Mouse (Mus musculus) kidney, adult 18-20 months (tissue): ENCODE results near the gene Mcemp1.

Experiments
- DNase-seq: peaks from one replicate; pipeline ENCODE4 v3.0.0; 2021

Mcemp1 gene

DNA sequence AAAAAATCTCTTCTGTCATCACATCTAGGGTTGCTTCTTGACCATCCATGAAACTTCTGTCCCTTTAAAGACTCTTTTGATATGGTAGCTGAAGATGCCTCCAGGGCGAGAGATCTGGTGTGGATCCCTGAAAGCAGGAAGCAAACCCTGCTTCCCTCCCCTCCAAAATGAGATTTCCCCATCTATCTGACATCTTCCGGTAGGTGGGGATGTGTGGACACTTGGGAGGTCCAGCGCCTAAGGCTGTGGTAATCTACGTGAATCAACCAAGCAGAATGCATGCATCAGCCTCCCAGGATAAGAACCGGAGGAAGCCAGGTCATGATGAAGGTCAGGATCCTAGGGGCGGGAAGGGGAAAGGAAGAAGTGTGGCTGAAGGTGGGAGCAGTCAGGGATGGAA is at the start of gene Mcemp1:
Gene Mcemp1 (plus strand): TSS at position 248 of the 400 bp plus-strand sequence.
- no peak for DNase-seq

GRCm38 (mm10) chr8:3621199-3621970 is 44.2 kb upstream of the Mcemp1 start, which contains the start of the genes Xab2 and Pet100:
TSS of gene Xab2 (minus strand) at chr8:3621316.
TSS of gene Pet100 (plus strand) at chr8:3621548.
- DNase-seq = peak; percentile 98

GRCm38 (mm10) chr8:3622119-3622518 is 43.4 kb upstream of the Mcemp1 start:
- no peak for DNase-seq

- no peak for DNase-seq
Observed at GRCm38 (mm10) chr8:3625445-3625844, 40.1 kb upstream of the Mcemp1 start, which contains the start of gene Pcp2. TSS of gene Pcp2 (minus strand) at chr8:3625545.

DNA sequence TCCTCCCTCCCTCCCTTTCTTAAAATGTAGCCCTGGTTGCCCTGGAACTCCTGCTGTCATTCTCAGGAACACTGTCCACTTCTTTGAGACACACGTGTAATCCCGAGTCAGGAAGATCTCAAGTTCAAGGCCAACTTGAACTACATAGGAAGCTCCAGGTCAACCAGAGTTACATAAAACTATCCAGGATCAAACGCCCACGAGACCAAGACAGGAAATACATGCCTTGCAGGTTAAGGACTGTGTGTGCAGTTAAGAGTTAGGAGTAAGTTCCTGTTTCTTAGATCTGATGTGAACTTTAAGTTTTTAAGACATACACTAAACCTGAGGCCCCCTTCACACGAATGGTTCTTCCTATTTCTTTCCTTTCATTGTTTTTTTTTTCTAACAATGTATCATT is 38.6 kb upstream of the Mcemp1 start:
- DNase-seq = no peak

- DNase-seq = peak; percentile 49
Observed at GRCm38 (mm10) chr8:3628014-3628413, 37.5 kb upstream of the Mcemp1 start.

DNA sequence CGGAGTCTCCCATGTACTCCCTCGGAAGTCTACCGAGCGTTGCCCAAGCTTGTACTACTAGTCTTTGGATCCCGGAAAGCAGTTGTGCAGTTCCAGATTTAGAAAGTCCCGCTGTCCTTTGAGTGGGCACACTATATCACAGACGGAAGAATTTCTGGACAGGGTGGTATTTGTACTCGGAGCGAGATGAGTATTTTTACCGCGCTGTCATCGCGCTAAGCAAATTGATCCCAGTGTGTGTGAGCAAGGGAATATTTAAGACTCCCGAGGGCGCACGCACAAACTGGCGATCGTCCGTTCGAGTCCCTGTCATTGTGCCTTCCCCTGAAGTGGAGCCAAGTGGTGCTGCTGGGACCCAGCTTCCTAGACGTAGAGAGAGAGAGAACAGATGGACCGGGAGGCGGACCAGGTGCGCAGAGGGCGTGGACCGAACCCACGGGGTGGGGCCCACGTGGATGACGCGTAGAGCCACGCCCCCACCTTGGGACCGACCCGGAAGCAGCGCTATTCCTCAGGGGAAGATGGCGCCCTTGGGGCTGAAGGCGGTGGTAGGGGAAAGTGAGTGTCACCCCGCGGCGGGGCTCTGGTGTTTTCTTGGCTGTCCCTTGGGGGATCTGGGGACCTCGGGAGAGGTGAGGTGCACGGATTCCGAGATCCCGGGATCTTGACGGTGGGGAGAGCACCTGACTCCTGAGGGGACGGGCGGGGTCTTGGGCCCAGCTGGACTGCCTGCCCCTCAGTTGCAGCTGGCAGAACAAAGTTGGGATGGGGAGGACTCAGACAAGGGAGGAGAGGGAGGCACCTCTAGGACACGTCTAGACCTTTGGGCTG is 34.7 kb upstream of the Mcemp1 start, which contains the start of gene Stxbp2:
Gene Stxbp2 (plus strand): TSS at position 309 of the 831 bp plus-strand sequence.
- DNase-seq = peak; percentile 87

GRCm38 (mm10) chr8:3631478-3631875 is 34.1 kb upstream of the Mcemp1 start:
- no peak for DNase-seq

DNA sequence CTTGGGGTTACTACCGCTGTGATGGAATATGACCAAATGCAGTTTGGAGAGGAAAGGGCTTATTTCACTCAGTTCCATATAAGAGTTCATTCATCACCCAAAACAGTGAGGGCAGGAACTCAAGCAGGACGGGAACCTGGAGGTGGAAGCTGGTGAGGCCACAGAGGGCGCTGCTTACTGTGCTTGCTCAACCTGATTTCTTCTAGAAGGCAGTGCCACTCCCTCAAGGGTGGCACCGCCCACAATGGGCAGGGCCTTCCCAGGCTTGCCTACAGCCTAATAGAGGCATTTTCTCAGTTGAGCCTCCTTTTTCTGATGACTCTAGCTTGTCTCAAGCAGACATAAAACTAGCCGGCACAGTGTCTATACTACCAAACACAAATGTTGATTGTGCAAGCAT is 19.8 kb upstream of the Mcemp1 start:
- peak; percentile 60 for DNase-seq

- no peak for DNase-seq
Observed at GRCm38 (mm10) chr8:3646824-3647531, 18.6 kb upstream of the Mcemp1 start.

DNA sequence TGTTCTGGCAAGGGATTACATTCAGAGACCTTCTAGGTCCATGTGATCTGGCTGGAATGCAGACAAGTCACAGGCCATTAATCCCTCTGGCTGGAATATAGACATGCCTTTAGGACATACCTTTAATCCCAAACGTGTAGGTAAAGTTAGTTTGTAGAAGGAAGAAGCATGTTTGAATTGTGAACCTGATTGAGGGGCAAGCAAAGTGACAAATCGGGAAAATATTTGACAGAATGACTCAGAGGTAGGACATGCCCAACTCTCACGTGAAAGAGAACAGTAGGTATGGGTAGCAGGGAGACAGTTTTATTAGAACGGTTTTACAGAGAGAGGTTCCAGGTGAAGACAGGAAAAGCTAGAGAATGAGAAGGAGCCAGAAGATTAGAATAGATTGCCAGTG is 18.0 kb upstream of the Mcemp1 start:
- DNase-seq = no peak

DNA sequence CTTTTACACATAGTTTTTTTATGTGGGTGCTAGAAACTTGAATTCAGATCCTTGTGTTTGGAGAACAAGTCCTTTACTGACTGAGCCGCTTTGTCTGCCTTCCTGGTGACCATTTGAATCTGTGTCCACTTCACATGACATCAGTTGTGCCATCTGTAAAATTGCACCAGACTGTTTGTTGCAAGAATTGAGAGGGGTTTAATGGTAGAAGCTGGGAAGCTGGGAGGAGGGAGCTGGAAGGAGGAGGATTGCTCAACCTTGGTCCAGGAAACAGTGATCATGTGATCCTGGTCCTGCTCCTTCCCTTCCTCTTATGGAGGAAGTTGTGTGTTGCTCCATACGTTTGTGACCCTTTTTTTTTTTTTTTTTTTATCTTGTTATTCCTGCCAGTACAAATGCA is 17.3 kb upstream of the Mcemp1 start:
- no peak for DNase-seq

DNA sequence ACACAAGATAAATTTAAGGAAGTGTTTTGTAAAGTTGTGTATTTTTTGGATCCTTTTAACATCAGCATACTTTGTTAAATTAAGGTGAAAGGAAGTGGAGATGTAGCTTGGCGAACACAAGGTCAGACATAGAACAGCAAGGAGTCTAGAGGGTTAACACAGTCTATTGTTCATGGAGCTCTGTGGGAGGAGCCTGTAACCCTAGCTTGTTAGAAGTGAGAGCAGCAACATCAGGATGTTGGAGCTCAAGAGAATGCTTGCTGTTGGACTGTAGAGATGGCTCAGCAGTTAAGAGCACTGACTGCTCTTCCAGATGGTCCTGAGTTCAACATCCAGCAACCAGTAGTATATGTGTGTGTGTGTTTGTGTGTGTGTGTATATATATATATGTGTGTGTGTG is 16.6 kb upstream of the Mcemp1 start:
- no peak for DNase-seq

DNA sequence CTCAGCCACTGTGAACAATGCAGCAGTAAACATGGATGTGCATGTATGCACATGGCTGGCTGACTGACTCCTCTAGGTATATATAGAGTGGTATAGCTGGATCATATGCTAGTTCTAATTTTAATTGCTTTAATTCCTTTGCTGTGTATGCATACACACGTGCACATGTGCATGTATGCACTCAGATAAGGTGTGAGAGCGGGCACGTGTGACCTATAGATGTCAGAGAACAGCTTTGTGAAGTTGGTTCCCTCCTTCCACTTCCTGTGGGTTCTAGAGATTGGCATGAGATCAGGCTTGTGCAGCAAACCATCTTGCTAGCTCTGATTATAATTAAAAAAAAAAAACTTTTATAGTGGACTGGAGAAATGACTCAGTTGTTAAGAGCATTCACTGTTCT is 12.7 kb upstream of the Mcemp1 start:
- no peak for DNase-seq

GRCm38 (mm10) chr8:3654726-3655508 is 10.6 kb upstream of the Mcemp1 start:
- no peak for DNase-seq

GRCm38 (mm10) chr8:3655526-3655925 is 10.0 kb upstream of the Mcemp1 start, which contains the start of gene Retn:
TSS of gene Retn (plus strand) at chr8:3655770.
- no peak for DNase-seq

DNA sequence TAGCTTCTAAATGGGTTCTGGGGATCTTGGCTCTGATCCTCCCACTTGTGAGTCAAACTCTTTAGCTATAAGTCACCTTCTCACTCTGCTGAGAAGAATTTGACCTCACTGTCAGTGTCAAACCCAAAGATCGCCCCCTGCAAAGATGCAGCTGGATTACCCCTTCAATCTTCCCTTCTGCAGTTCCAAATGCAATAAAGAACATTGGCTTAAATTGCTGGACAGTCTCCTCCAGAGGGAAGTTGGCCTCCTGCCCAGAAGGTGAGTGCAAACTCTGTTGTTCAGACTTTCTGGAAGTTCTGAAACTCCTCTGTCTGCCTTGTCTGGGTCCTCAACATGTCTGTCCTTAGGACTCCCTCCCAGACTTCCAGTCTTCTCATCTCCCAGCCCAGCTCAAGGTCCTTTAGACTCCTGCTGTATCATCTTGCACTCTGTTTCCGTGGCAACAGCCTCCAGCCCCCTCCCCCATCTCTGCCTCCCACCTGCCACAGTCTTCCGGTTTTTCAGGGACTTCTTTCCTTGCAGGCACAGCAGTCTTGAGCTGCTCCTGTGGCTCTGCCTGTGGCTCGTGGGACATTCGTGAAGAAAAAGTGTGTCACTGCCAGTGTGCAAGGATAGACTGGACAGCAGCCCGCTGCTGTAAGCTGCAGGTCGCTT is 8.7 kb upstream of the Mcemp1 start:
- no peak for DNase-seq

- DNase-seq = no peak
Observed at GRCm38 (mm10) chr8:3660889-3661288, 4.7 kb upstream of the Mcemp1 start.

DNA sequence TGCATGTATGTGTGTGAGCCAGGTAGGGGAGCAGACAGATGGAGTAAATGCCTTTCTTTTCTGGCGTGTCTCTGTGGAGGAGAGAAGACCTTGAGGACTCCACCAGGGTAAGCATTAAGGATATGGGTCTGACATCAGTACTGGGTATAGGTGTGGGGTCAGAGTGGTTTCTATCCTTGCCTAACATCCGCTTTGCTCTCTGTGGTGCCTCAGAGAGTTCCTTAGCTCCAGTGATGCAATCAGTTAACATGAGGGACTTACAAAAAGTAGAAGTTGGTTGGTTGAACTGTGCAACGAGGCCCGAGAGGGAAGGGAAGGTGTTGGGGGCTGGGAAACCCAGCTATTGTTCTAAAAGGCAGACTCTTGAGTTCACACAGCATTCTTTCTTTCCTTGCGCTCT is 1.1 kb upstream of the Mcemp1 start:
- no peak for DNase-seq

- no peak for DNase-seq
Observed at GRCm38 (mm10) chr8:3670388-3670787, 4.8 kb downstream of the Mcemp1 start.

GRCm38 (mm10) chr8:3671980-3672491 is 6.5 kb downstream of the Mcemp1 start, which contains the start of gene Fcor:
TSS of gene Fcor (minus strand) at chr8:3672362.
- DNase-seq = peak; percentile 90
